Mouse (Mus musculus) cortical plate, adult 2 months (tissue): ENCODE measurements at regions not wholly inside any gene's neighbourhood (a gene's known extent, or its start where the extent isn't known, plus 50 kb on each side); places are given as distances from the start of the nearest gene placed in this dataset.

Experiments used
- H3K27ac ChIP-seq: fragments of 200-500 bp; 2 replicates; pipeline ENCODE4 v1.5.1; 2012; ENCODE audit warnings: low read length, control low read depth, inconsistent platforms; ENCODE audit not compliant: insufficient read depth
- H3K4me1 ChIP-seq: fragments of 200-500 bp; 2 replicates; pipeline ENCODE4 v1.6.1; 2011; ENCODE audit warnings: low read length; ENCODE audit not compliant: control insufficient read depth, insufficient read depth
- H3K4me3 ChIP-seq: fragments of 200-500 bp; 2 replicates; pipeline ENCODE4 v1.5.1; 2011; ENCODE audit warnings: mild to moderate bottlenecking, low read length, control low read depth; ENCODE audit not compliant: insufficient read depth
- CTCF ChIP-seq: fragments of 200-500 bp; IDR thresholded peaks from 2 replicates; pipeline ENCODE4 v1.5.1; 2011; ENCODE audit warnings: mild to moderate bottlenecking, control low read depth, low read length; ENCODE audit not compliant: insufficient read depth; ENCODE audit errors: extremely low read depth
- POLR2A ChIP-seq: fragments of 200-500 bp; IDR thresholded peaks from 2 replicates; pipeline ENCODE4 v1.6.1; 2011; ENCODE audit warnings: mild to moderate bottlenecking, low read length, control low read depth; ENCODE audit not compliant: insufficient read depth; ENCODE audit errors: extremely low read depth

GRCm38 (mm10) chr16:93355204-93355899 lies 248.5 kb downstream of the Setd4 start:
- H3K4me3 ChIP-seq = no peak overlapping the region
- TF ChIP-seq POLR2A (no peak), CTCF (no peak)
- H3K4me1 ChIP-seq = no peaks in the 10 kb centered on the region
- no peak overlapping the region for H3K27ac ChIP-seq

DNA sequence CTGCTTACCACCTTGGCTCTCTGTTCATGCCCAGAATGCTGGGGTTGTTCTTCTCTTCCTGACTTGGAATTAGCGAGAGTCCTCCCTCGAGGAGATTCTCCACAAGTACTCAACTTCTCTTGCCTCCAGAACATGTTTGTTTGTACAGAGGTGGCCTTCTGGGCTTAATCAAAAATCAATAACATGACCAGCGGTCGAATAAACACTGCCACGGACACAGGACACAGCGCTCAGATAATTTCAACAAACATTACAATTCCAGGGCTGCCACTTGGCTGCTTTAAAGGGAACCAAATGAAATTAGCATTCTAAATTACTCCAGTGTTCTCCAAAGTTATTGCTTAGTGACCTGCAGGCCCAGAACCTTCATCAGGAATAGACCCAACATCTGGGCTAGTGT lies 249.9 kb downstream of the Setd4 start:
- H3K4me1 ChIP-seq = no peaks in the 10 kb centered on the region
- TF ChIP-seq CTCF (no peak), POLR2A (no peak)
- no peak overlapping the region for H3K4me3 ChIP-seq
- no peak overlapping the region for H3K27ac ChIP-seq

- no peak overlapping the region for H3K27ac ChIP-seq
- H3K4me1 ChIP-seq = no peaks in the 10 kb centered on the region
- no peak overlapping the region for H3K4me3 ChIP-seq
- no peak for TF ChIP-seq POLR2A
Measured at GRCm38 (mm10) chr16:93344555-93344954, 259.3 kb downstream of the Setd4 start.

- TF ChIP-seq CTCF (no peak), POLR2A (no peak)
- H3K27ac ChIP-seq = no peak overlapping the region
- H3K4me3 ChIP-seq = no peak overlapping the region
- no peaks in the 10 kb centered on the region for H3K4me1 ChIP-seq
Measured at GRCm38 (mm10) chr16:93342701-93343100, 261.2 kb downstream of the Setd4 start.

GRCm38 (mm10) chr16:93341791-93342190 lies 262.1 kb downstream of the Setd4 start:
- H3K27ac ChIP-seq = no peak overlapping the region
- H3K4me3 ChIP-seq = no peak overlapping the region
- TF ChIP-seq CTCF (no peak), POLR2A (no peak)
- no peaks in the 10 kb centered on the region for H3K4me1 ChIP-seq

DNA sequence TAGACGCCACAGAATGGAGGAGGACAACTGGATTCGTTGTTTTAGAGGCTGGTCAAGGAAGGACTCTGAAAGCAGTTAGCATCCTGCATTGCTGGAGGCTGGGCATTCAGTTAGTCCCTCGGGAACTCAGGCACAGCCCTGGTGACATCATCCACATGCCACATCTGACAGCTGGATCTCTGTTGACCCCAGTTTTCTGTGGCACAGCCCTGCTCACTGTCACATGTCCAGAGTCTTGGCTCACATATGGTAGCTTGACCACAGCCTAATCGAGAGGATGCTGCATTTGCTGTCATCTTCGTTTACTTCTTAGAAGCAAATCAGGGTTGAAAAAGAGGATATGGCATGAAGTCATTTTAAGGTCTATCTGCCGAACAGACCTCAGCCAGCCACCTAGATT lies 265.1 kb downstream of the Setd4 start:
- H3K27ac ChIP-seq = no peak overlapping the region
- H3K4me3 ChIP-seq = no peak overlapping the region
- TF ChIP-seq POLR2A (no peak), CTCF (no peak)
- no peaks in the 10 kb centered on the region for H3K4me1 ChIP-seq

GRCm38 (mm10) chr16:93335322-93336111 lies 268.3 kb downstream of the Setd4 start:
- no peak for TF ChIP-seq CTCF
- TF ChIP-seq POLR2A = no peak

GRCm38 (mm10) chr16:93333654-93334053 lies 270.2 kb downstream of the Setd4 start:
- no peaks in the 10 kb centered on the region for H3K4me1 ChIP-seq
- TF ChIP-seq POLR2A = no peak
- TF ChIP-seq CTCF = no peak

More at GRCm38 (mm10) chr16:93335322-93336111, 268.3 kb downstream of the Setd4 start:
- H3K4me1 ChIP-seq = no peaks in the 10 kb centered on the region
- no peak overlapping the region for H3K27ac ChIP-seq
- no peak overlapping the region for H3K4me3 ChIP-seq

GRCm38 (mm10) chr16:93328680-93329395 lies 275.0 kb downstream of the Setd4 start:
- TF ChIP-seq POLR2A (no peak), CTCF (no peak)
- Histone ChIP-seq H3K4me1 (no peaks in the 10 kb centered on the region), H3K27ac (no peak overlapping the region), H3K4me3 (no peak overlapping the region)

More at GRCm38 (mm10) chr16:93333654-93334053, 270.2 kb downstream of the Setd4 start:
- no peak overlapping the region for H3K27ac ChIP-seq
- H3K4me3 ChIP-seq = no peak overlapping the region
